Mouse (Mus musculus) spleen, adult 18-20 months (tissue): Measurements from ENCODE around the gene Tm9sf4.

Experiments
- DNase-seq, 2 experiments: peaks; one replicate each; pipeline ENCODE4 v3.0.0; 2022; ENCODE audit warnings: mixed read lengths in 2 of 2

The Tm9sf4 gene

DNA sequence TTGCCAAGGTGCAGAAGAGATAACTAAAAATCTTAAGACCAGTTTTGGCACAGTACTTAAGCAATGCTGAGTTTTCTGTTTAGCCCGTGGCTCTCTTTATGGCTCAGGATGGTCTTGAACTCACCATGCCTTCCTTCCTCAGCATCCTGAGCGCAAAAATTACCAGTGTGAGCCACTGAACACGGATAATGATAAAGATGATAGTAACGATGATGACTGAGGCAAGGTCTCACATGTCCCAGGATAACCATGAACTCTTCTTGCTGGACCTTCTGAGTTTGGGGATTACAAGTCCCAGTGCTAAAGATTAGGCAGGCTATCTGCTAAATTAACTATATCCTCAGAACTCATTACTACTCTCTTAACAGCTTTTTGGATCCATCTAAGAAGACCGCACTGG lies 970 bp upstream of the Tm9sf4 start:
- no peak for DNase-seq

DNA sequence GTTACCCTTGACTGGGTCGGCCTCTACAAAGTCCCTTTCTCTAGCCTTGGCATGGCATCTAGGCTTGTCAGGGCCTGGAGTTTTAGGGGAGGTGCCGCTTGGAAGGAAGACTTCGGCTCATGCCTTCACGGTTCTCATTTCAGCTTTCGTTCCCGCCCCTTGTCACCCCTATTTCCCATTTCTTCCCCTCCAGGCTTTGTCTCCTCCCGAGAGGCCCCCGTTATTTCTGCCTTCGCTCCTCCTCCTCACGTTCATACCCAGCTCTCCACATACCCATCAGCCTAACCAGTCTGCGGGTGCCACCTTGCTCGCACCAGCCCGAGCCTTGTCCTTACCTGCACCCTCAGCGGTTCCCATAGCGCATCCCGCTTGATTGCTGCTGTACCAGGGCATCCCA lies 579 bp downstream of the Tm9sf4 start:
- no peak for DNase-seq

DNA sequence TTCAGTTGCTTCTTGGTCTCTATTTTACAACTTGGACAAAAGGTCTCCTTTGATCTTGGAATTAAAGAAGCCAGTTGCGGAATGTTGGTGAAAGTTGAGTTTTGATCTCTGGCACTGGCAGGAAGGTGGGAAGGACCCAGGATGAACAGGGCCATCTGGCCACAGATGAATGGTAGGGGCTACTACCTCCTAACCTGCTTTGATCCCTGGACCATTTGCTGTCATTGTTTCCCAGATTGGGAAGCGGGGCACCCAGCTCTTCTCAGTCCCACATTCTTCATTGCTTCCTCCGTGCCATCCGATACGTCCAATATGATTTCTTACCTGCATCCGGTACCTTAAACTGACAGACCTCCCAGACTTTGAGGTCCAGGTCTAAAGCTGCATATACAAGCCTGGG lies 6.0 kb downstream of the Tm9sf4 start:
- no peak for DNase-seq

DNA sequence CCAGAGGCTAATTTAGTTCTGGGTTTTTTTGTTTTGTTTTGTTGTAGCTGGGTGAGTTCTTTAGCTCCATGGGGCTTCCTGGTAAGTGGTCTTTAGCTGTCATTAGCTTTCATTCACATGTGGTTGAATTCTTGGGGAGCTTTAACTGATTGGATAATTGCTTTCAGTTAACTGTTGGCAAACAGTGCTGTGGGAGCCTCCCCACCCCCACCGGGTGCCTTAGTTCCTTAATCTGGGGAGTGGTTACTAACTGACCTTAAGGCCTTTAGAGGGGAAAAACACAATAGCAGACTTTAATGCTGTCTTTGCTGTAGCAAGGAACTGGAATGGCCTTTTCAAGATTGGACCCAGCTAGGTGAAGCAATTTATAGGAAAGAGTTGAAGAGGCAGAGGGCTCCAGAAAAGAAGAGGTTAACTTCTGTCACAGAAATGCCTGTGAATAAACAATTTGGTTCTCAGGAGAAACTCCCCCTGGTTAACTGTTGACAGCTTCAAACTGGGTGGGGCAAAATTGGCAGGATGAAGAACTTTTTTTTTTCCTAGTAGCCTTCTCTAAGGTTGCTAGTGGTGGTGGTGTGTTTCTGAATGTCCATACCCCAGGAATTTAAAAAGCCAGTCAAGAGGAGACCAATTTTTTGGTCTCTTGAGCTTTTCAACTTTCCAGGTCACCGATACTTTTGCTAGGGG lies 7.2 kb downstream of the Tm9sf4 start:
- DNase-seq, result peak in 1 of 2 experiments; percentile 18

DNA sequence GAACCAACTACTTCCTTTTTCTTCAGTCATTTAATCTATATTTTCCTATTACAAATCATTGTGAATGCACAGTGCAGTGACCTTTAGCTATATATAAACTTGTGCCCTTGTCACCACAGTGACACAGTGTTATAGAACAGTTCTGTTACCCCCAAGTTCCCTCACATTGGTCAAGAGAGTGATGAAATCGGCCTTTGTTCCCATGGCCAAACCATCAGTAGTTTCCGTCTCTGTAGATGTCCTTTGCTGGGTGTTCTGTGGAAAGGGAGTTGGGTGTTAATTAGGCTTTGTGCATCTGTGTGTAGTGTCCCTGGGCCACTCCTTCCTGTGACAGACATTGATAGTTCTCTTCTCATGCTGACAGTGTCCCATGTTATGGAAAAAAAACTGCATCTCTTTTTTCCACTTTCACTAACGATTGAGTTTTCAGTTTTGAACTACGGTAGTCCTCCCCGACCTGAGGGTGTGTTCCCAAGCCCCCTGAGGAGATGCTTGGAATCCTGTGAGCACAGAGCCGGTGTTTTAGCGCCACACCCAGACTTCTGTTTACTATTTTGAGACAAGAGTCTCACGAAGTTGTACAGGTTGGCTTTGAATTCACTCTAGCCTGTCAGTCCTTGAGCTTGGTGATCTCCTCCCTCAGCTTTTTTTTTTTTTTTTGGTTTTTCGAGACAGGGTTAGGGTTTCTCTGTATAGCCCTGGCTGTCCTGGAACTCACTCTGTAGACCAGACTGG lies 9.6 kb downstream of the Tm9sf4 start:
- no peak for DNase-seq

DNA sequence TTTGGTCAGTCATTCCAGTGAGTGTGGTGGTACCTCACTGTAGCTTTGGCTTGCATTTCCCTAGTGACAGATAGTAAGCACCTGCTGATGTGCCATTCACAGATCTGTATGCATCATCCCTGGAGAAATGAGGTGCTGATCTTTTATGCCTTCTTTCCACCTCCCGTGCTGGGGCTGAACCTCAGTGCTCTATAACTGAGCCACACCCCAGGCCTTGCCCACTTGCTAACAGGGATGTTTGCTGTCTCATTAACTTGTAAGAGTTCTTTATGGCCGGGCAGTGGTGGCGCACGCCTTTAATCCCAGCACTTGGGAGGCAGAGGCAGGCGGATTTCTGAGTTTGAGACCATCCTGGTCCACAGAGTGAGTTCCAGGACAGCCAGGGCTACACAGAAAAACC lies 10.9 kb downstream of the Tm9sf4 start:
- DNase-seq, result no peak

DNA sequence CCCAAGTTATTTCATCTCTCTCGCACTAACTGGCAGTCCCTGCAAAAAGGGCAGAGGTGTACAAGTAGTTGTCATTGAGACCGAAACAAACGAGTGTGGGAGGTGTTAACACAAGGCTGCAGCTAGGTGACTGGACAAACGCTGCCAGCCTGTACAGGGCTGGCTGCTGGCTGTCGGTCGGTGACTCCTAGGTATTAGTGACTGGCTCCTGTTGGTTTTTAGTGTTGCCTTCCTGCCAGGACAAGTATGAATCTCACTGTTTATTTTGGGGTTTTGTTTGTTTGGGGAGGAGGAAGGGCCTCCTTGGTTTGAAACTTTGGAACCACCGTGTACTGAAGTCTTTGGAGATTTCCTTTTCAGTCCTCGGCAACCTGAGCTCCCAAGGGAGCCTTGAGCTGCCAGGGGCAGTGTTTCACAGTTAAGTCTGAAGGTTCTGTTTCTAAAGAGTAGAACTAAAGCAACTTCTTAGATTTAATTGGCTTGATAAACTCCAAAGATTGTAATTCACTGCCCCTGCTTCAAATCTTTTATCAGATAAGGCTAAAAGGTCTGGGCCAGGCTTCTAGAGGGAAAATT lies 15.0 kb downstream of the Tm9sf4 start:
- no peak for DNase-seq

DNA sequence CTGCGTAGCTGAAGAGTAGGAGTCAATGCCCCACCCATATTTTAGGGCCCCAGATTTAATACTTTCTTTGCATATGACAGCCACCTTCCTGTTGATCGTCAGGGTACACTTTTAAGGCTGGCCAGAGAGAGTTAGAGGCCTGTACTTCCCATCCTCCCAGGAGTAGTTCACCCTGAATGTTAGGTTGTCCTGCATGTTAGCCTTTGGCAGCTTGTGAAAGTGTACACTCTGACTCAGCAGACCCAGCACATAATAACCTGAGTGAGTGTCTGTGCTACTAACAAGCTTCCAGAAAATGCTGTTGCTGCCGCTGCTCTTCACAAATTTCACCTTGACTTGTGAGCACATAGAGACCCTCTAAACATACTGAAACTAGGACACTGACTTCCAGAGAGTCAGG lies 16.1 kb downstream of the Tm9sf4 start:
- no peak for DNase-seq

DNA sequence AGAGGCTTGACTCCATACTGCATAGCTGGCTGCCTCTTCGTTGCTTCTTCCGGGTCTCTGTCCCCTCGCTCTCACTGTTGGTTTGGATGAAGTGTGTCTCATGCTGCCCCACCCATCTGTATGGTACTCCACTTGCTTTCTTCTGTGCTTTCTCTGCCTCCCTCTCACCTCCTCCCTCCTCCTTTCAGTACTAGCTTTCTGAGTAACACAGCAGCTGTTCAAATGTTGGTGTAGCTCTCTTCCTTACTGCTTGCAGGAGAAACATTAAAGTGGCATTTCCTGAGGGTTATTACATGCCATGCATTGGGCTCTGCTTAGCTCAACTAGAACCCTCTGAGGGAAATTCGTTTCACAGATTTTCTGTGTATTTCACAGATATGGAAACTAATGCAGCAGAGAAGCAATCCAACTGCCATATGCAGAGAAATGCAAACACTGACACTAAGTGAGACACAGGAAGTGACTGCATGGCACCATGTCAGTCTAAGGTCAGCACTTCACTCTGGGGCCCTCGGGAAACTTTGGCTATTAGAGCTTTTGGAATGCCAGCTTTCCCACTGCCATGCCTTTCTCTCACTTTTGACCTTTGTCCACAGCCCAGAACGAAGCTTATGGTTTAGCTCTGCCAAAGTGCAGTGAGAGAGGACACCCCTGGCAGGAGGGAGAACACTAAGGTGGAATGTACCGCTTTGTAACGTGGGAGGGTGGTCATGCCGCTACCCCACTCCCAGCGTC lies 18.2 kb downstream of the Tm9sf4 start:
- DNase-seq, result no peak

DNA sequence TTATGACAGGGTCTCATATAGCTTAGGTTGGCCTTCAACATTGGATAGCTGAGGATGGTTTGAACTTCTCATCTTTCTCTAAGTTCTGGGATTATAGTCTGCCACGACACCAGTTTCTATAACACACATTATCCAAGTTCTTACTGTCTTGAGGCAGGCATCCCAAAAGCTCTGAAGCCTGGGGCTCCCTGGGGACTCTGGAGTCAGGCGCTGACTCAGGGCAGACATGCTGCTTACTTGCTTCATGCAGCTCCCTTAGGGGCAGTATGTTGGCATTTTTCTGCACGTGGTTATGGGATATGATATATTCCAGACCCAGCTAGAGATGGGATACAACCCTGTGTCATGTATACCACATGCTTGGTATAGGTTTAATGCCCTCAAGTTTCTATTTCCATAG lies 18.9 kb downstream of the Tm9sf4 start:
- DNase-seq, result no peak

DNA sequence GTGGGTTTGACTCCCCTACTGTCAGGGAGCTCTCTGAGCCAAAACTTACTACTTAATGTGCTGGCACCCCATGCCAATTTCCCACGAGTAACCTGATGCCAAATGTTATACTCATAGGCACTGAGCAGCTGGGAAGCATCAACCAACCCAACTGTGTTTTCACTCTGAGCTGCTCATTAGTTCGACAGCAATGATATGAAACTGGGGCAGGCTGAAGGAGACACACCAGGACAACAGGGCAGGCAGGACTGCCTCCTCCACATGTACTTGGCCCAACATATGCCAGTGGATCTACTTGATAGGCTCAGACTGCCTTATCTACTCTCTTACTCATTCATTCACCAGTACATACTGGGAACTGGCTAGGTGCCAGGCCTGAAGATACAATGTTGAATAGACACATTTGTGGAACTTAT lies 25.1 kb downstream of the Tm9sf4 start:
- DNase-seq, result no peak

DNA sequence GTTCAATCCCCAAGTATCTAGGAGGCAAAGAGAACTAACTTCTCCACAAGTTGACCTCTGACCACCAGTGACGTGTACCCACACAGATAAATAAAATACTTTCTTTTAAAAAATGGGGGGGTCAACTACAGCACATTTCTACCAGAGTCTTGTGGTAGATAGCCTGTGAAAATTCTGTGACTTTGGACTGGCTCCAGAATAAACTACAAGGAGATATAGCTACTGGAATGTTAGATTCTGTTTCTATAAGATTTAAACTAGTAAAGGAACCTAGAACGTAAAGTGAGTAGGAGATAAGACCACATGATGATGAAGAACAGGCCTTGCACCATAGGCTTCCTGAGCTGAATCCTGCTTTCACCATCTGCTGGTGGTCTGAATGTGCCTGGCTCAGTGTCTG lies 26.7 kb downstream of the Tm9sf4 start:
- DNase-seq, result no peak

DNA sequence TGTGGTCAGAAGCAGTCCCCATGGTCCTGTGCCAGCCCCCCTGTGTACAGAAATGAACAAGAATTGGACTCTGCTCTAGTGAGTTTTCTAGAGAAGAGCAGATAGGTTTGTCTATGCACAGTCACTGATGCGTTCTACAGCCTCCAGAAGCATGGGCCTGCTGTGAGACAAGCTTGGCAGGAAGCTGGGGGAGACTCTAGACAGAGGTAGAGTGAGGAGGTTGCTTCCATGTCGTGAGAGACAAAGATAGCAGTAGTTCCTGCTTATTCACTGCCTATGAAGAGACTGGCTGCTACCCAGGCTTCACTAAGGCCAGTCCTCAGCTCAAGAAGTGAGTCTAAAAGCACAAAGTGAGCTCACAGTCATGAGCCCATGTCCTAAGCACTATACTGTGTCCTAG lies 30.1 kb downstream of the Tm9sf4 start:
- no peak for DNase-seq

DNA sequence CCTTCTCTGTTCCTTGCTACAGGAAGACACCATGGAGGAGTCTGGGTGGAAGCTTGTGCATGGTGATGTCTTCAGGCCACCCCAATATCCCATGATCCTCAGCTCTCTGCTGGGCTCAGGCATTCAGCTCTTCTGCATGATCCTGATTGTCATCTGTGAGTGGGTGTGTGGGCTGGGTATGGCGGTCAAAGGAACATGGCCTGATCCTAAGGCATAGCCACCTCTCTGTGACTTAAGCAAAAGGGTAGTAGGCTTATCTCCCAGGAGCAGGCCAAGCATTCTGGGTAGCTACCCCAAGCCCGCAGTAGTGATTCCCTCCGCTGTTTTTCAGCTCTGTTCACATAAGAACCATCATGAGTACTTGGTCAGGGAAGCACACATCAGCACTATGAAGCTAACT lies 33.2 kb downstream of the Tm9sf4 start:
- DNase-seq, result no peak

DNA sequence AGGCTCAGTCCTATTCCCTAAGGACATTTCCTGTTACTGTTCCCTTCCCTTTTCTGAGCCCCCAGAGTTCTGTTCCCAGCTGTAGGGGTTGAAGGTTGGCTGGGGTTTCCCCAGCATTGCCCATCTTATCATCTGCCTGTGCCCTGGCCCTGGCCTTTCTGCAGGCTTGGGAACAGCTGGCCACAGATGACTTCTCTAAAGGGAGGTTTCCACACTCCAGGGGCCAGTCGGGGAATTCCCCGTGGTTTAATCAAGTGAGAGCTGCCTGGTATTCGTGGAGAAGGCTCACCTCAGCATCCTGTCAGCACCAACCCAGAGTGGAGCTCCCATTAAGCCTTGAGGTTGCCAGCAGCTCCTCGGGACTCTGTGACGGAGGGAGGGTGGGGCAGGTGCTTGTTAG lies 37.4 kb downstream of the Tm9sf4 start:
- no peak for DNase-seq

DNA sequence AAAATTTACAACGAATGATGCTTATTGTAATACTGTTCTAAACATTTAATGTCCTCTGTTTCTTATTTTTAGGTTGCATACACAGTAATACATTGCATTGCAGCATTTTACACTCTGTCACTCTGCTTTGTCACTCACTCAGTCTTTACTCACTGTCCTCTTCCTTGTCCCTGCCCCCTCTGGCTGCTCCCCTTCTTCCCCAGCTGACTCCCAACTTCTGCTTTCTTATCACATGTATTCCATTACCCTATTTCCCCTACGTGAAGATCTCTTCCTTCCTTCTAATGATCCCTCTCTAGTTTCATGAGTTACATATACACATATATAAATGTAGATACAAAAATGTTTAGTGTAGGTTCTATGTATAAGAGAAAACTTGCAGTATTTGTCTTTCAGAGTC lies 38.0 kb downstream of the Tm9sf4 start:
- no peak for DNase-seq

DNA sequence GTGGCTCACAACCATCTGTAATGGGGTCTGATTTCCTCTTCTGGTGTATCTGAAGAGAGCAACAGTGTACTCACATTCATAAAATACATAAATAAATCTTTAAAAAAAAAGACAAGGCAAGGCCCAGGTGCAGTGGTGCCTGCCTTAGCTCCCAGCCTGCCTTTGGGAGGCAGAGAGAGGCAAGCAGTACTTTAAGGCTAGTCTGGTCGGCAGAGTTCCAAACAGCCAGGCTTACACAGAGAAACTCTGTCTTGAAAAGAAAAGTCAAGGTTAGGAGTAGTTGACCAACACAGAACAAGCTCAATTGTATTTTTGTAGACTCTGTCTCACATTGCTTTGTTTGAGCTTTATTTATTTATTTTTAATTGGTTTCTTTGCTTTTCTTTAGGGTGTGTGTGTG lies 41.7 kb downstream of the Tm9sf4 start:
- no peak for DNase-seq

DNA sequence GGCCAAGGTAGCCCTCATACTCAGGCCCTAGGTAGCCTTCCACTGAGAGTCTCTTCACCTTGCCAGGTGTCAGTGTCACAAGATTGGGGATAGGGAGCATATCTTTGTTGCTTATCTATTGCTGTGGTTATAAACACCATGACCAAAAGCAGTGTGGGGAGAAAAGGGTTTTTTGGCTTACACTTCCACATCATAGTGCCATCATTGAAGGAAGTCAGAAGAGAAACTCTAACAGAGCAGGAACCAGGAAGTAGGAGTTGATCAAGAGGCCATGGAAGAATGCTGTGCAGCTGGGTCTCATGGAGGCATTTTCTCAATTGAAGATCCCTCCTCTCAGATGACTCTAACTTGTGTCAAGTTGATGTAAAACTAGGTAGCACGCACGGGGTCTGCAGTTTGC lies 47.0 kb downstream of the Tm9sf4 start:
- no peak for DNase-seq

DNA sequence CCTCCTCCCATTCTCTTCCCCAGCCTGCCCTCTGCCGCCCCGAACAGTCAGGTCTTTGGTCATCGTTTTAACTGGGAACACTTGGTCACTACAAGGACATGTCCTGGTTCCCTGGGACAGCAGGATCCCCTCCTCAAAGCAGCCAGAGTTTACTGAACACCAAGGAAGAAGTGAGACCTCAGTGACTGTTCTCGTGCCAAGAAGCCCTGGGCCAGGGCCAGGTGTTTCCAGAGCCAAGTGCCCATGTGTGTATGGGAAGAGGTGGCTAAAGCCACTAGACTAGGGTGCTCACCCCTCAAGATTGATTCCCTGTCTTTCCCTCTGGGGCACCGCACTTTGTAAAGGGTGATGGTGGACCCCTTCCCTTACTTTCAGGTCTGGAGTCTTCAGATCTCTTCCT lies 48.2 kb downstream of the Tm9sf4 start:
- no peak for DNase-seq

DNA sequence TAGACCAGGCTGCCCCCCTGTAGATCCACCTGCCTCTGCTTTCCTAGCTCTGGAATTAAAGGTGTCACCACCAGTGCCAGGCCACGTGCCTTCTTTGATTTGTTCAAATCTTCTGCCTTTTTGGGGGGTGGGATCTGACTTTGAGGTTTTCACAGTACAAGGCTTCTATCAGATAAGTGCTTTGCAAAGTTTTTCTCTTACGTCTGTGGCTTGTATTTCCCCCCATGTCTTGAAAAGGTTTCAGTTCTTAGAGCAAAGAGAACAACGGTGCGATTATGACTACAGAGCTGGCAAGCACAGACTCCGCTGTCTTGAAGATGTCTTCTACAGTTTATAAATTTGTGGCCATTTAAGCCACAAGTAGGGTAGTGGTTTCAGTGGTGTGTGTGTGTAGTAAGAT lies 50.3 kb downstream of the Tm9sf4 start:
- DNase-seq, result no peak

DNA sequence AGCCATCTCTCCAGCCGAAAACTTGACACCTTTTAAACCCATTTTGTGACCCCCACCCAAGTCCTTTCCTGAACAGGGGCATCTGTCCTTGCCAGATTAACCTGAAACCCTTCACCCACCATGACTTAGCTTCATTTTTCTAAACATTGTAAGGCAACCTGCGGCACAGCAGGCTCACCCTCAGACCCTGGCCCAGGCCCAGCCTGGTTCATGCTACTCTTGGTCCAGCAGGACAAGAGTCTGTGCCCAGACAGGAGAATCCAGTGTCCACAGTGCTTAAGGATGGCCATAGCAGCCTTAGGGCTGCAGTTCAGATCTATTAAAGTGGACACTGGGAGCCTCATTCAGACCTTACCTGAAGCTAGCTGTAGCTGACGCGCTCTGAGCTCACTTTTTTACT lies 52.2 kb downstream of the Tm9sf4 start:
- DNase-seq, result no peak

DNA sequence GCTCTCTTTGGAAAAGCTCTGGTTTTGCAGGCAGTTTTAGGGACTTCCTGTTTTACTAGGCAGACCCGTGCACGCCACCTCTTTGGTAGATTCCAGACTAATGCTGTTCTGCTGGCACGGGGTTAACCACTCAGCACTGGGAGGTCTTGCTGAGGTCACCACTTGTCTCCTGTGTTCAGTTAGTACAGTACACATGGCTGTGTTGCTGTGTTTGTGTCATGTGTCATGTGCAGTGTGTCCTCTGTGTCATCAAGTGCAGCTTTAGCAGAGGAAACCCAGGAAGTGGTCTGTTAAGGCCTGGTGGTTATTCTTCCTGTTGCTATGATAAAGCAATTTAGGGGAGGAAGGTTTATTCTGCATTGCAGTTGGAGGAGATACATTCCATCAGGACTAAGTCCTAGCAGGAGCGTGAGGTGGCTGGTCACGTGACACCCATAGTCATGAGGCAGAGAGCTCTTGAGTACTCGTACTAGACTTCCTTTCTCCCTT lies 53.7 kb downstream of the Tm9sf4 start:
- DNase-seq, result peak in 1 of 2 experiments; percentile 36

DNA sequence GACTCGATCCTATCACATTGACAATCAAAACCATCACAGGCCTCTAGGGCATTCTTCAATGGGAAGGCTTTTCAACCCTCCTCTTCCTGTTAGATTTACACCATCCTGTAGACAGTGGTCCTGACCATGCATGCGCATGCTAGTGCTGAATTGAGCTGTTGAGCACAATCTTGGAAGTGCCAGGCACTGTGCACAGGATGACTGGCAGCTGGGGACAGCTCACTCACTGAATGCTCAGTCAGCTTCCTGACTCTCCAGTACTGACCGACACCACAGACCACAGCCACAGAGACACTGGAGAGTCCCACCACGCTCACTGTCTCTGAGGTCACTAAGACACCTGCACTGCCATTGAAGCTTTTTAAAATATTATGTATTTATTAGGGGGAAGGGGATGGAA lies 54.3 kb downstream of the Tm9sf4 start:
- DNase-seq, result no peak
